Mouse (Mus musculus) MEL (cell line): ENCODE measurements at regions not wholly inside any gene's neighbourhood (a gene's known extent, or its start where the extent isn't known, plus 50 kb on each side); places are given as distances from the start of the nearest gene placed in this dataset.

Experiments
- DNase-seq: peaks from one replicate; pipeline ENCODE4 v3.0.0; 2011; ENCODE audit warnings: low read depth, low spot score
- H3K27ac ChIP-seq: 2 replicates; pipeline ENCODE4 v1.5.1; 2012; ENCODE audit warnings: low read depth, mild to moderate bottlenecking, control low read depth, low read length, moderate library complexity; ENCODE audit not compliant: control insufficient read depth
- H3K27me3 ChIP-seq, 2 experiments: fragments of 150-350 bp in 1 of 2; sonication (generic) in 1 of 2; 2 replicates each; pipeline ENCODE4 v1.6.1; 2012; ENCODE audit warnings: low read length in 2 of 2, mild to moderate bottlenecking in 2 of 2, improper control_type of control experiment in 1 of 2, moderate library complexity in 1 of 2; ENCODE audit not compliant: insufficient read depth in 2 of 2, control insufficient read depth in 1 of 2
- H3K36me3 ChIP-seq, 2 experiments: 2 replicates each; pipeline ENCODE4 v1.6.1; 2012 to 2014; ENCODE audit warnings: low read length in 2 of 2, improper control_type of control experiment in 1 of 2, inconsistent platforms in 1 of 2, mild to moderate bottlenecking in 1 of 2; ENCODE audit not compliant: insufficient read depth in 2 of 2, control insufficient read depth in 1 of 2
- H3K4me1 ChIP-seq, 2 experiments: fragments of 150-350 bp in 1 of 2; sonication (generic) in 1 of 2; 2 replicates each; pipeline ENCODE4 v1.6.1; 2012; ENCODE audit warnings: low read length in 2 of 2, improper control_type of control experiment in 1 of 2, mild to moderate bottlenecking in 1 of 2; ENCODE audit not compliant: insufficient read depth in 2 of 2, control insufficient read depth in 1 of 2
- H3K4me3 ChIP-seq, 2 experiments: fragments of 150-350 bp in 1 of 2; sonication (generic) in 1 of 2; 2 replicates each; pipeline ENCODE4 v1.5.1; 2012; ENCODE audit warnings: low read depth in 2 of 2, low read length in 2 of 2, mild to moderate bottlenecking in 2 of 2, moderate library complexity in 2 of 2, control low read depth in 1 of 2, improper control_type of control experiment in 1 of 2; ENCODE audit not compliant: control insufficient read depth in 1 of 2, insufficient read depth in 1 of 2
- H3K79me2 ChIP-seq: 2 replicates; pipeline ENCODE4 v1.6.1; 2012; ENCODE audit warnings: mild to moderate bottlenecking, low read length, moderate library complexity; ENCODE audit not compliant: control insufficient read depth, poor library complexity, insufficient read depth
- H3K9ac ChIP-seq: 2 replicates; pipeline ENCODE4 v1.6.1; 2012; ENCODE audit warnings: low read depth, mild to moderate bottlenecking, control low read depth, low read length, moderate library complexity; ENCODE audit not compliant: control insufficient read depth, poor library complexity, severe bottlenecking
- H3K9me3 ChIP-seq: fragments of 150-350 bp; sonication (generic); replicated peaks from 2 replicates; pipeline ENCODE4 v1.6.1; 2012; ENCODE audit warnings: mild to moderate bottlenecking, low read length, improper control_type of control experiment, moderate library complexity; ENCODE audit not compliant: insufficient read depth
- CHD1 ChIP-seq: IDR thresholded peaks from 2 replicates; pipeline ENCODE4 v1.6.1; 2012; ENCODE audit warnings: low read depth, mild to moderate bottlenecking, inconsistent platforms, low read length, improper control_type of control experiment
- CHD2 ChIP-seq: IDR thresholded peaks from 2 replicates; pipeline ENCODE4 v1.6.1; 2011; ENCODE audit warnings: low read length, improper control_type of control experiment
- GABPA ChIP-seq: IDR thresholded peaks from 2 replicates; pipeline ENCODE4 v1.6.1; 2012; ENCODE audit warnings: low read depth, mild to moderate bottlenecking, inconsistent platforms, low read length, improper control_type of control experiment, moderate library complexity
- HCFC1 ChIP-seq: IDR thresholded peaks from 2 replicates; pipeline ENCODE4 v1.6.1; 2012; ENCODE audit warnings: low read depth, mild to moderate bottlenecking, inconsistent platforms, low read length, improper control_type of control experiment, moderate library complexity
- MAX ChIP-seq: IDR thresholded peaks from 2 replicates; pipeline ENCODE4 v1.6.1; 2011; ENCODE audit warnings: low read length, improper control_type of control experiment
- MAZ ChIP-seq: IDR thresholded peaks from 2 replicates; pipeline ENCODE4 v1.6.1; 2012; ENCODE audit warnings: low read depth, mild to moderate bottlenecking, inconsistent platforms, low read length, improper control_type of control experiment
- MEF2A ChIP-seq: IDR thresholded peaks from 2 replicates; pipeline ENCODE4 v1.6.1; 2014; ENCODE audit warnings: low read depth, mild to moderate bottlenecking, inconsistent platforms, low read length, improper control_type of control experiment; ENCODE audit not compliant: poor library complexity, insufficient replicate concordance, severe bottlenecking; ENCODE audit errors: extremely low read depth
- MXI1 ChIP-seq: IDR thresholded peaks from 2 replicates; pipeline ENCODE4 v1.6.1; 2011; ENCODE audit warnings: mild to moderate bottlenecking, low read depth, low read length, improper control_type of control experiment
- MYB ChIP-seq: IDR thresholded peaks from 2 replicates; pipeline ENCODE4 v1.6.1; 2011; ENCODE audit warnings: mild to moderate bottlenecking, low read depth, low read length, improper control_type of control experiment
- MYC ChIP-seq: IDR thresholded peaks from 2 replicates; pipeline ENCODE4 v1.6.1; 2011; ENCODE audit warnings: low read depth, mild to moderate bottlenecking, low read length, improper control_type of control experiment, moderate library complexity
- NELFE ChIP-seq: IDR thresholded peaks from 2 replicates; pipeline ENCODE4 v1.6.1; 2011; ENCODE audit warnings: low read depth, low read length, improper control_type of control experiment
- POLR2A ChIP-seq, 2 experiments: IDR thresholded peaks; 2 replicates each; pipeline ENCODE4 v1.6.1; 2011 to 2012; ENCODE audit warnings: low read length in 2 of 2, mild to moderate bottlenecking in 2 of 2, control low read depth in 1 of 2, improper control_type of control experiment in 1 of 2, low read depth in 1 of 2, moderate library complexity in 1 of 2; ENCODE audit not compliant: control insufficient read depth in 1 of 2, insufficient read depth in 1 of 2, poor library complexity in 1 of 2
- POLR2AphosphoS5 ChIP-seq: IDR thresholded peaks from 2 replicates; pipeline ENCODE4 v1.6.1; 2012; ENCODE audit warnings: low read depth, borderline replicate concordance, mild to moderate bottlenecking, inconsistent platforms, low read length, moderate library complexity, mixed read lengths
- RAD21 ChIP-seq: IDR thresholded peaks from 2 replicates; pipeline ENCODE4 v1.6.1; 2011; ENCODE audit warnings: mild to moderate bottlenecking, low read depth, low read length, improper control_type of control experiment
- RCOR1 ChIP-seq: IDR thresholded peaks from 2 replicates; pipeline ENCODE4 v1.6.1; 2012; ENCODE audit warnings: low read depth, mild to moderate bottlenecking, inconsistent platforms, low read length, improper control_type of control experiment
- SIN3A ChIP-seq: IDR thresholded peaks from 2 replicates; pipeline ENCODE4 v1.6.1; 2012; ENCODE audit warnings: low read length, improper control_type of control experiment, inconsistent platforms
- SMC3 ChIP-seq: IDR thresholded peaks from 2 replicates; pipeline ENCODE4 v1.6.1; 2011; ENCODE audit warnings: low read depth, low read length, improper control_type of control experiment
- TBP ChIP-seq: IDR thresholded peaks from 2 replicates; pipeline ENCODE4 v1.8.0; 2011; ENCODE audit warnings: low read depth, low read length, improper control_type of control experiment
- UBTF ChIP-seq: IDR thresholded peaks from 2 replicates; pipeline ENCODE4 v1.6.1; 2012; ENCODE audit warnings: low read depth, mild to moderate bottlenecking, inconsistent platforms, low read length, improper control_type of control experiment, moderate library complexity, borderline replicate concordance; ENCODE audit not compliant: insufficient read depth
- USF2 ChIP-seq, 2 experiments: IDR thresholded peaks; 2 replicates each; pipeline ENCODE4 v1.6.1; 2011 to 2012; ENCODE audit warnings: improper control_type of control experiment in 2 of 2, low read length in 2 of 2, borderline replicate concordance in 1 of 2, inconsistent platforms in 1 of 2, low read depth in 1 of 2, mild to moderate bottlenecking in 1 of 2; ENCODE audit not compliant: insufficient read depth in 1 of 2
- ZC3H11A ChIP-seq: IDR thresholded peaks from 2 replicates; pipeline ENCODE4 v1.6.1; 2012; ENCODE audit warnings: low read depth, mild to moderate bottlenecking, inconsistent platforms, low read length, improper control_type of control experiment
- ZKSCAN1 ChIP-seq: IDR thresholded peaks from 2 replicates; pipeline ENCODE4 v1.6.1; 2012; ENCODE audit warnings: low read depth, mild to moderate bottlenecking, inconsistent platforms, low read length, improper control_type of control experiment, moderate library complexity

DNA sequence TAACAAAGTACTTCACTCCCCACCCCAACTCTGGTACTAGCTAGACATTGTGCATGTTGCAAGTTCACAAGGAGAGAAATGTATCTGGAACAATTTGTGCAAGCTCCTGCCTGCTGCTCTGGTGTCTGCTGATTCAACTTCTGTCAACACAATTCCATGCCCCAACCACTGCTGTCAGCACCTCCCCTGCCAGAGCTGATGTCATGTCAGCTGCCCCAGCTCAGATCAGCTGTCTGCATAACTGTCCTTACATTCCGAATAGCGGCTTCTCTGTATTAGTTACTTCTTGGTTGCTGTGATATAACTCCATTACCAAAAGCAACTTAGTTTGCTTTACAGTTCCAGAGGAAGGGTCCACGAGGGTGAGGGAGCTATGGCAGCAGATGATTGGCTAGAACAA is 196.0 kb downstream of the Sec61b start:
- Histone ChIP-seq H3K27me3 (no peaks in the 10 kb centered on the region), H3K4me1 (no peaks in the 10 kb centered on the region), H3K79me2 (no peaks in the 10 kb centered on the region), H3K4me3 (no peak overlapping the region), H3K27ac (no peak overlapping the region), H3K9ac (no peak overlapping the region), H3K9me3 (no peaks in the 10 kb centered on the region), H3K36me3 (no peaks in the 10 kb centered on the region)
- no peak for DNase-seq
- TF ChIP-seq MAZ (no peak), ZC3H11A (no peak), ZKSCAN1 (no peak), POLR2AphosphoS5 (no peak), HCFC1 (no peak), SMC3 (no peak), MAX (no peak), RAD21 (no peak), TBP (no peak), USF2 (IDR thresholded peaks at IDR 0.05; ENCODE audit: borderline replicate concordance in 1 of 2, insufficient read depth in 1 of 2, low read depth in 1 of 2, low read length in 2 of 2) (no peak), UBTF (no peak), NELFE (no peak), MYC (no peak)

GRCm38 (mm10) chr4:47671362-47671761 is 196.9 kb downstream of the Sec61b start:
- Histone ChIP-seq H3K4me3 (no peak overlapping the region), H3K27ac (no peak overlapping the region), H3K4me1 (no peaks in the 10 kb centered on the region), H3K36me3 (no peaks in the 10 kb centered on the region), H3K79me2 (no peaks in the 10 kb centered on the region), H3K9me3 (no peaks in the 10 kb centered on the region), H3K9ac (no peak overlapping the region), H3K27me3 (no peaks in the 10 kb centered on the region)
- no peak for DNase-seq
- TF ChIP-seq USF2 (IDR thresholded peaks at IDR 0.05; ENCODE audit: borderline replicate concordance in 1 of 2, insufficient read depth in 1 of 2, low read depth in 1 of 2, low read length in 2 of 2) (no peak), MXI1 (no peak), SIN3A (no peak)

DNA sequence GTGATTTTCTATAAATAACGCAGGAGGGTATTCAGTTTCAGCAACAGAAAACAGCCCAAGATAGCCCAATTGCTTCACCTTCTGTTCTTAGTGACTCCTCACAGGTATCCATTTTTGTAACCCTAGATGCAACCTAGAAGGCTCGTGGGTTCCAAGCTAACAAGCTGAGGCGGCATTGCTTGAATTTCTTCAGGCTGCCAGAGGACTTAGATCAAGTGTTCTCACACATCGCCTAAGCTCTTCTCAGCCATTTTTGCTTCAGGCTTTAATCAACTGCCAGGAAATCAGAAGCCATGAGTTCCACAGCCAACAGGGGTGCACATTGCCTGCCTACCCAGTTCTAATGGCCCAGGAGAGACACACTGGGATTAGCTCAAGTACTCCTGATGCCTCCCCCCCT is 206.7 kb downstream of the Sec61b start:
- H3K4me1 ChIP-seq = no peaks in the 10 kb centered on the region
- H3K9ac ChIP-seq = no peak overlapping the region
- no peaks in the 10 kb centered on the region; a peak in 1 of 4 replicates for H3K27me3 ChIP-seq
- H3K36me3 ChIP-seq = no peaks in the 10 kb centered on the region
- H3K79me2 ChIP-seq = no peaks in the 10 kb centered on the region
- no peak for TF ChIP-seq GABPA
- no peak for TF ChIP-seq CHD1
- TF ChIP-seq NELFE = no peak
- no peak for TF ChIP-seq MEF2A
- no peak for TF ChIP-seq MYC
- no peak for TF ChIP-seq HCFC1
- TF ChIP-seq POLR2A (IDR thresholded peaks at IDR 0.05; ENCODE audit: control insufficient read depth in 1 of 2, insufficient read depth in 1 of 2, low read depth in 1 of 2, low read length in 2 of 2, poor library complexity in 1 of 2) = no peak
- TF ChIP-seq RCOR1 = no peak
- no peak for TF ChIP-seq CHD2
- TF ChIP-seq MAX = no peak
- TF ChIP-seq SIN3A = no peak
- TF ChIP-seq UBTF = no peak
- TF ChIP-seq MYB = no peak
- TF ChIP-seq TBP = no peak
- H3K27ac ChIP-seq = no peak overlapping the region
- no peak overlapping the region for H3K4me3 ChIP-seq
- DNase-seq = no peak
- H3K9me3 ChIP-seq = no peaks in the 10 kb centered on the region
